Mouse (Mus musculus): Measurements from ENCODE around the gene Hist2h2aa2. TPM values are rescaled to one million over a fixed set of nuclear protein-coding genes. Genes with fewer than 3 reads are reported as not detected.
"Not testable (repeated sequence)": the region's sequence is repeated elsewhere in the genome, so short reads cannot be mapped to it uniquely, and the experiment has no call there.

The Hist2h2aa2 gene
- polyA plus RNA-seq, 3 experiments from 2014 or later: 36.1 to 104 (median 53.6) TPM

GRCm38 (mm10) chr3:96235836-96236235, 4.2 kb downstream of the Hist2h2aa2 start:
- no peak for ATAC-seq

DNA sequence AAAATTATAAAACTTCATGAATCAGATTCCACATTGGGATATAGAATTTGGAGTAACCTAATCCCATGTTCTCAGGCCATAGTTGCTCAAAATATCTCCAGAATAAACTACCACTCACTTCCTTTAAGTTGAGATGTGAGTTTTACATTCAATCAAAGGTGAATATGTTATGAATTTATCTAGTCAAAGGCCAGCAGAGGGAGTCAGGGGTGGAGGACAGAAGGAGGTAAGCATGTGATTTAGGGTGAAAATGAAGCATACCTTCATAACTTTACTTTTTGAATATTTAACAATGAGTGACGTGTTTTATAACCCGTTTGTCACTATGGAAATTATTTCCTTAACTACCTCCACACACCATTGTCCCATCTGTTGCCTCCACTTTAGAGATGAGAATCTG, 5.2 kb downstream of the Hist2h2aa2 start:
- no peak for ATAC-seq

DNA sequence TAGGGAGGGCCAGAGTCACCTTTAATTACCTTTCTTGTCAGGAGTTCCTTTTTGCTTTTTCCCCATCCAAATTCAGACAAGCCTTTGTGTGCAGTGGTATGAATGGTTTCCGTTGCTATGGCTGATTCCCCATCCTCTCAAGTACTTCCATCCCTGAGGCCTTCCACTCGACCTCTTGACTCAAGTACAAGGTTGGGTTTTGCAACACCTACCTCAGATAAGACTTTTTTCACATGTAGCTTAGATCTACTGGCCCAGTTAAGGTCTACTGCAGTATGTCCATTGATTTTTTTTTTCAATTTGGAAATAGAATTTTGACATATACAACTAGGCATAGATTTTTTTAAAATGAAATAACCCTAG, 8.3 kb downstream of the Hist2h2aa2 start:
- ATAC-seq: no peak

GRCm38 (mm10) chr3:96230910-96231757, 8.9 kb downstream of the Hist2h2aa2 start:
- ATAC-seq: no peak

DNA sequence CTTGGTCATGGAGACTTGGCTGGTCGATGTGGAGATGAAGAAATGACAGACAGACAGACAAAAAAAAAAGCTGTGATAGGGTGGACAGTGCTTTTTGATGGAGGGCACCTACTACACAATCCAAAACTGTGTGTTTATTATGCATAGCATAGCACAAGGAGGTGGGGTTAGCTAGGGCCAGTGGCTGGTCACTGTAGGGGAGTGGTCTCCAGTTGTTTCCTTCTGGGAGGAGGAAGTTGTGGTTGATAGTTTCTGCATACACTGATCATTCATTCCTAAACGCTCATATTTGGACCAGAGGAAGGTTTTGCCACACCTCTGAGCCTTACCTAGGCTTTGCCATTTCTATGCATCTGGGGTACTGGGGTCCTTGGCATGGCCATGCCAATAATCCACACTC, 9.7 kb downstream of the Hist2h2aa2 start:
- ATAC-seq: no peak

DNA sequence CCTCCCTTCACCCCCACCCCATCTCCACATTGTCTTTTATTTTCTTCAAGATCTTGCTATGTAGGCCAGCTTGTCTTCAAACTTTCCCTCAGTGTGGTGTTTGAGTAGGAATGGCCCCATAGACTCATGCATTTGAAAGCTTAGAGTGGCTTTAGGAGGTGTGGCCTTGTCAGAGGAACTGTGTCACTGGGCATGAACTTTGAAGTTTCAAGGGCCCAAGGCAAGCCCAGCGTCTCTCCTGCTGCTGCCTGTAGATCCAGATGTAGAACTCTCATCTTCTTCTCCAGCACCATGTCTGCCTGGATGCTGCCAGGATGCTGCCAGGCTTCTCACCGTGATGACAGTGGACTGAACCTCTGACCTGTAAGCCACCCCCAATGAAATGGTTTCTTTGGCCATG, 11.2 kb downstream of the Hist2h2aa2 start:
- no peak for ATAC-seq

DNA sequence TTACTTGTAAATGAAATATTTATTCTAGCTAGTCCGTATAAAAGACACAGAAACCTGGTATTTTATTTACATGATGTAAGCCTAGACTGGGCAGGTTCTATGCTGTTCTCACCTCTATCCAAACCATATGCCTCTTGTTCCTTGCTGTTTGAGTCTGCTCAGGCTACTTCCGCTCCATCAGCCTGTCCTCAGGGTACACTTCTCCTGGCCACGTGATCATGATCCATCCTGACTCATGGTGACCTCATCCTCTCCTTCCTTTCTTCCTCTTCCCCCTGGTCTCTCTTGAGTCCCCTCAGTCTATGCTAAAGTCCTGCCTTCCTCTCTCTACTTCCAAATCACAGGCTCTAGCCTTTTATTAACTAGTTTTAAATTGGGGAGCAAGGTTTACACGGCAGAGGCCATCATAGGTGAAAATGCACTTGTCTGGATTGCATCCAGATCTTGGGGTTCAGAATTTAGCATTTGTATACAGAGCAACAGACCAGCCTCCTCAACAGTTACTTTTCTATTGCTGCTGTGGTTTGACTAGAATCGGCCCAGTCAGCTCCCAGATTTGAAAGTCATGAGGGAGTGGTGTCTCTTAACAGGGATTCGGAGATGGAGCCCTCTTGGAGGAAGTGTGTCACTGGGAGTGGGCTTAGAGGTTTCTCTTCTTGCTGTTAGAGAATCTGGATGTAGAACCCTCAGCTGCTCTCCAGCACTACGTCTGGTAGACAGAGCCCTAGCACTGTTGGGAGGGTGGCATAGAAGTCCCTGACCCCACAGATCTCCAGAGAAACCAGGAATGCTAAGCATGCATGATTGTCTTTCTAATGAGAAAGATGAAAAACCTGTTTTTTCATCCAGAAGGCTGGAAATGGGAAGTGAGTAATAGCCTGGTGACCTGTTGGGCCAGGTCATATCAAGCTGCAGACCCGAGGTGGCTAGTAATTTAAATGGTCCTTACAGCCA, 13.1 kb downstream of the Hist2h2aa2 start:
- no peak for ATAC-seq

- ATAC-seq: no peak
These were observed 14.7 kb downstream of the Hist2h2aa2 start for GRCm38 (mm10) chr3:96225421-96225820.

DNA sequence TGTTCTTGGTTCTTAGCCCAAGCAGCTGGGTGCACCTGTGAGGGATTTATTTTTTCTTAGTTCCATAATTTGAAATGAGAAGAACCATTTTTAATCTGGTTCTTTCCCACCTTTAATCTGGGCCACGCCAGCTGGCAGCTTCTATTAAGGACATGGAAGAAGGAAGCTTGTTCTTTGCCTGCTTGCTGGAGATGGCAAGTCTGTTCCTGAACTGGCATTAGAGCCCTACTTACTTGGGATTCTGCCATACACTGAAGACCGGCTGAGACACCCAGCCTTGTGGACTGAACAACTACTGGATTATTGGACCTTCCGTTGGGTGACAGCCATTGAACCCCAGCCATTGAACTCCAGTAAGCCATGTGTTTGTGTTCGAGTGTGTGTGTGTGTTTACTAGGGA, 17.3 kb downstream of the Hist2h2aa2 start:
- no peak for ATAC-seq

GRCm38 (mm10) chr3:96221640-96222038, 18.4 kb downstream of the Hist2h2aa2 start:
- no peak for ATAC-seq

GRCm38 (mm10) chr3:96220765-96221639, 19.1 kb downstream of the Hist2h2aa2 start, which contains the start of the genes Hist2h2ac and Hist2h2be:
Gene Hist2h2ac, minus strand, starts transcription at chr3:96220880.
Gene Hist2h2be, plus strand, starts transcription at chr3:96221119.
- peak; percentile 79 for ATAC-seq

- peak; percentile 9 for ATAC-seq
These were observed 19.8 kb downstream of the Hist2h2aa2 start for GRCm38 (mm10) chr3:96220131-96220764.

GRCm38 (mm10) chr3:96219661-96220130, 20.4 kb downstream of the Hist2h2aa2 start, which contains the start of the genes Bola1 and Hist2h2ab:
Gene Bola1, minus strand, starts transcription at chr3:96219709.
Gene Hist2h2ab, plus strand, starts transcription at chr3:96219865.
- ATAC-seq: peak; percentile 77

DNA sequence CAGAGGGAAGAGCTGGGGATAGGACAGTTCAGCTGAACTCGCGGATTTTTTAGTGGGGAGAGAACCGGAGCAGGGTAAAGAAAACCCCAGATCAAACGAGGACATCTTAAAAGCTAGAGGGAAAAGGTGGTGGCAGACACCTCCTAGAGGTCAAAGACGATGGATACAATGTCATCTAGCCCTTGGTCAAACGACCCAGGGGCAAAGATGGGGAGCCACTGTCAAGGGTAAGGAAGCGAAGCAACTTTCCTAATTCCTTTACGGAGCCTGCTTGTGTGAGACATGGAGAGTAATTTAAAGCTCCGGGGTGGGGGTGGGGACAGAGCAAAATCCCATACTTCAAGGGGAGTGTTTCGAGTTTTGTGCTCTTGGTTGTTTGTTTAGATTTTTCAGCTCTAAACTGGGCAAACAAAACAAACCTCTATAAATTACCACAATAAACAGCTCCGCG, 20.9 kb downstream of the Hist2h2aa2 start:
- peak; percentile 19 for ATAC-seq

- ATAC-seq: no peak
These were observed 30.8 kb downstream of the Hist2h2aa2 start for GRCm38 (mm10) chr3:96209242-96209641.

DNA sequence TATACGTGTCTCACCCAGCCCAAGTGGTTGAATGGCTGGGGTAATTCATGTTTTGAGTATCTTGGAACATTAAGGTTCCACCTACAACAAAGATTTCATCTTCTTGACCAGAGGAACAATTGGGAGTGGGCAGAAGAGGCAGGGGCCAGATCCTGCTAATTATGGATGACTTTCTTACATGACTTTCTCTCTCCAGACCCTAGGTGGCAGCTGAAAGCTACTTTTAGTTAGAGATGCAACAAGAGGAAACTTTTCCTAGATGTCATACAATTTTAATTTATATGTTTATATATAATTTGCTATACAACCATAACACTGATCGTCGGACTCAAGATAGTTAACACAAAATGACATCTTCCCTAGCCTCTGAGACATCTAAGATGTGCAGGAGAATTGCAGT, 32.3 kb downstream of the Hist2h2aa2 start:
- ATAC-seq: no peak

GRCm38 (mm10) chr3:96199731-96200130, 40.3 kb downstream of the Hist2h2aa2 start:
- no peak for ATAC-seq

DNA sequence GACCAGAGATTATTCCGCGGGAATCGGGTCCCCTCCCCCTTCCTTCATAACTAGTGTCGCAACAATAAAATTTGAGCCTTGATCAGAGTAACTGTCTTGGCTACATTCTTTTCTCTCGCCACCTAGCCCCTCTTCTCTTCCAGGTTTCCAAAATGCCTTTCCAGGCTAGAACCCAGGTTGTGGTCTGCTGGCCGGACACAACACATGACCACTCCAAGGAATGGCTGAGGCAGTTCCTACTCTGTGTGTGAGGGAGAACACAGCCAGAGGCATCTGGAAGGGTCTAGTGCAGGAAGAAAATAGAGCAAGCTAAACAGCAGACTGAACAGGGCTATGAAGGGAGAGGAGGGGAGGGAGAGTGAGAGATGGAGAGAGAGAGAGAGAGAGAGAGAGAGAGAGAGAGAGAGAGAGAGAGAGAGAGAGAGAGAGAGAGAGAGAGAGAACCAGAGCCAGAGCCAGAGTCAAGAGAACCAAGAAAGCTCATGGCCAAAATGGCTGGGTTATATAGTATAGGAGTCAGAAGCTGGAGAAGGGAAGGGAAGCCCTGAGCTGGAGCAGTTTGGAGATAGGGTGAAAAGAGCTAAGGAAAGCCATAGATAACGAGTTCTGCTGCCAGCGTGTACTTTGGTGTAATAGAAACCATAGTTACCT, 41.4 kb downstream of the Hist2h2aa2 start:
- not testable (repeated sequence) for ATAC-seq

DNA sequence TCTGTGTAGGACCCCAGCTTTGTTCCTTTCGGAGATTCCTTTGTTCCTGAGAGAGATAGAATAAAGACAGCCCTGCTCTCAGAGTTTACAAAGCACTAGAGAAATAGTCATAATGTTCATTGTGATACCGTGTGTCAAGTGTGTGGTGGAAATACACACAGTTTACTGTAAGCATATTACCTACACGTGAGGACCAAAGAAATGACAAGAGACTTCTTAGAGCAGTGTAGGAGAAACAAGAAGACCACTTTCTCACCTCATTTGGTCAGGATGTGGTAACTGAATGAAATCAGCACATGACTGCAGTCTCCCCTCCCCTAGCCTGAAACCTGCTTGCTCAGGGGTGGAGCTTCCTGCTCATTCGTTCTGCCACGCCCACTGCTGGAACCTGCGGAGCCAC, 41.9 kb downstream of the Hist2h2aa2 start:
- ATAC-seq: peak; percentile 86

DNA sequence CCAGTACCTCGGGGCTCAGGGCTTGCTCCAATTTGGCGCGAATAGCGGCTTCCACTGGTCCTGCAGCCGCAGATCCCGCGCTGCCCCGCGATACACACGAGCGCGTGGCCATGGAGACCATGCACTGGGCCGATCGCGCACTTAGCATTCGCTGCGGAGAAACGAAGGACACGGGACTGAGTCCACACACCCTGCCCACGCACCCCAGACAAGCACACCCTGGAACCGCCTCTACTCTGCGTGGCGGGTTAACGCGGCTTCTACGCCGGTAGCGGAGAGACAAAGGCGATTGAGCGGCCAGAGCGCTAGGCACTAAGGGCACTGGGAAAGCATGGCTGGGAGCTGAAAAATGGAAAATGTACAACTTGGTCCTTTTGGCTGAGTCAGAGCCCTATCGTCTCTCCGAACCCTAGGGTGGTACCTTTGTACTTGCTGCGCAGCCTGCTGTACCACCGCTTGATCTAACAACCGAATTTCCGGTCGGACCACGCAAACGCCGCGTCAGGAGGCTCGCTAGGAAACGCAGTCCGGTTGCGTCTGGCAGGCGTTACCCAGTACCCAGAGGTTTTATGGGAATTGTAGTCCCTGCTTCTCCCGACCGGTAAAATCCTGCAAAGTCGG, 42.8 kb downstream of the Hist2h2aa2 start:
- peak; percentile 85 for ATAC-seq
